Mouse (Mus musculus) right cerebral cortex, adult 2 months (tissue): Measurements from ENCODE around the gene Hnrnpl.
A peak's percentile ranks its signal among the peaks of the same experiment; 100 is the strongest.

ENCODE experiments used
- DNase-seq, 2 experiments: peaks; one replicate each; pipeline ENCODE4 v3.0.0; 2021 to 2022; ENCODE audit warnings: low spot score in 2 of 2

Gene Hnrnpl

GRCm38 (mm10) chr7:28829821-28830220 lies 21.5 kb downstream of the Hnrnpl start:
- no peak for DNase-seq

- DNase-seq, result no peak
Measured at GRCm38 (mm10) chr7:28830981-28831380, 22.6 kb downstream of the Hnrnpl start.

- no peak for DNase-seq
Measured at GRCm38 (mm10) chr7:28831411-28832125, 23.2 kb downstream of the Hnrnpl start.

- no peak for DNase-seq
Measured at GRCm38 (mm10) chr7:28832137-28832536, 23.8 kb downstream of the Hnrnpl start.

GRCm38 (mm10) chr7:28833723-28834347 lies 25.5 kb downstream of the Hnrnpl start, which contains the start of gene Lgals4:
Lgals4 (plus strand) TSS chr7:28833854.
- DNase-seq, result no peak

GRCm38 (mm10) chr7:28836936-28837335 lies 28.6 kb downstream of the Hnrnpl start:
- no peak for DNase-seq

GRCm38 (mm10) chr7:28838331-28838730 lies 30.0 kb downstream of the Hnrnpl start:
- DNase-seq, result no peak

GRCm38 (mm10) chr7:28847273-28847672 lies 38.9 kb downstream of the Hnrnpl start:
- DNase-seq, result no peak

- DNase-seq, result no peak
Measured at GRCm38 (mm10) chr7:28849700-28850236, 41.4 kb downstream of the Hnrnpl start.

- no peak for DNase-seq
Measured at GRCm38 (mm10) chr7:28850642-28851041, 42.3 kb downstream of the Hnrnpl start.

GRCm38 (mm10) chr7:28859953-28860352 lies 51.6 kb downstream of the Hnrnpl start:
- DNase-seq, result no peak

GRCm38 (mm10) chr7:28860898-28861297 lies 52.6 kb downstream of the Hnrnpl start:
- DNase-seq, result no peak

- DNase-seq, result peak; percentile 56 to 64
Measured at GRCm38 (mm10) chr7:28862817-28863499, 54.6 kb downstream of the Hnrnpl start.

- no peak for DNase-seq
Measured at GRCm38 (mm10) chr7:28863540-28863939, 55.2 kb downstream of the Hnrnpl start, which contains the start of gene Lgals7. Lgals7 (plus strand) TSS chr7:28863853.

GRCm38 (mm10) chr7:28864288-28864750 lies 56.0 kb downstream of the Hnrnpl start:
- DNase-seq, result no peak

GRCm38 (mm10) chr7:28865481-28866300 lies 57.4 kb downstream of the Hnrnpl start:
- DNase-seq, result peak; percentile 90 to 92

- DNase-seq, result no peak
Measured at GRCm38 (mm10) chr7:28866769-28867507, 58.6 kb downstream of the Hnrnpl start.

GRCm38 (mm10) chr7:28867508-28868340 lies 59.4 kb downstream of the Hnrnpl start:
- peak; percentile 63 to 69 for DNase-seq

- no peak for DNase-seq
Measured at GRCm38 (mm10) chr7:28870901-28871664, 62.7 kb downstream of the Hnrnpl start.
